Mouse (Mus musculus) MEL (cell line): ENCODE results near the gene Qprt.

Experiments used
- CTCF ChIP-seq, 3 experiments: IDR thresholded peaks in 2 of 3; conservative IDR thresholded peaks in 1 of 3; 2 replicates each; pipeline ENCODE4 v1.5.1; 2011 to 2012; ENCODE audit warnings: low read length in 3 of 3, low read depth in 2 of 3, mild to moderate bottlenecking in 2 of 3, improper control_type of control experiment in 1 of 3, inconsistent platforms in 1 of 3, mixed read lengths in 1 of 3, moderate library complexity in 1 of 3; ENCODE audit not compliant: control insufficient read depth in 1 of 3, insufficient read depth in 1 of 3, poor library complexity in 1 of 3, severe bottlenecking in 1 of 3
- EP300 ChIP-seq, 2 experiments: IDR thresholded peaks; 2 replicates each; pipeline ENCODE4 v1.6.1; 2011; ENCODE audit warnings: improper control_type of control experiment in 2 of 2, low read length in 2 of 2, low read depth in 1 of 2, mild to moderate bottlenecking in 1 of 2
- ETS1 ChIP-seq: IDR thresholded peaks from 2 replicates; pipeline ENCODE4 v1.6.1; 2012; ENCODE audit warnings: low read depth, mild to moderate bottlenecking, inconsistent platforms, low read length, improper control_type of control experiment, moderate library complexity
- GABPA ChIP-seq: IDR thresholded peaks from 2 replicates; pipeline ENCODE4 v1.6.1; 2012; ENCODE audit warnings: low read depth, mild to moderate bottlenecking, inconsistent platforms, low read length, improper control_type of control experiment, moderate library complexity
- JUND ChIP-seq: IDR thresholded peaks from 2 replicates; pipeline ENCODE4 v1.6.1; 2011; ENCODE audit warnings: low read depth, mild to moderate bottlenecking, improper control_type of control experiment, low read length
- KAT2A ChIP-seq: conservative IDR thresholded peaks from 2 replicates; pipeline ENCODE4 v1.6.1; 2012; ENCODE audit warnings: low read depth, low read length, improper control_type of control experiment, inconsistent platforms
- MAX ChIP-seq: IDR thresholded peaks from 2 replicates; pipeline ENCODE4 v1.6.1; 2011; ENCODE audit warnings: low read length, improper control_type of control experiment
- POLR2A ChIP-seq, 2 experiments: IDR thresholded peaks; 2 replicates each; pipeline ENCODE4 v1.6.1; 2011 to 2012; ENCODE audit warnings: low read length in 2 of 2, mild to moderate bottlenecking in 2 of 2, control low read depth in 1 of 2, improper control_type of control experiment in 1 of 2, low read depth in 1 of 2, moderate library complexity in 1 of 2; ENCODE audit not compliant: control insufficient read depth in 1 of 2, insufficient read depth in 1 of 2, poor library complexity in 1 of 2
- SIN3A ChIP-seq: IDR thresholded peaks from 2 replicates; pipeline ENCODE4 v1.6.1; 2012; ENCODE audit warnings: low read length, improper control_type of control experiment, inconsistent platforms
- TAL1 ChIP-seq: IDR thresholded peaks from 2 replicates; pipeline ENCODE4 v1.6.1; 2012; ENCODE audit warnings: mild to moderate bottlenecking, inconsistent platforms, low read length, moderate library complexity, mixed read lengths
- TBP ChIP-seq: IDR thresholded peaks from 2 replicates; pipeline ENCODE4 v1.8.0; 2011; ENCODE audit warnings: low read depth, low read length, improper control_type of control experiment
- USF1 ChIP-seq: IDR thresholded peaks from 2 replicates; pipeline ENCODE4 v1.6.1; 2014; ENCODE audit warnings: low read depth, mild to moderate bottlenecking, inconsistent platforms, low read length, improper control_type of control experiment, moderate library complexity
- ZMIZ1 ChIP-seq: IDR thresholded peaks from 2 replicates; pipeline ENCODE4 v1.6.1; 2012; ENCODE audit warnings: low read depth, mild to moderate bottlenecking, inconsistent platforms, low read length, improper control_type of control experiment, moderate library complexity

GRCm38 (mm10) chr7:127166501-127166900 is 44.5 kb upstream of the Qprt start:
- TF ChIP-seq CTCF (IDR thresholded peaks at IDR 0.05 in 2 of 3, conservative IDR thresholded peaks at IDR 0.05 in 1 of 3; ENCODE audit: control insufficient read depth in 1 of 3, insufficient read depth in 1 of 3, low read depth in 2 of 3, low read length in 3 of 3, poor library complexity in 1 of 3, severe bottlenecking in 1 of 3) (no peak), EP300 (IDR thresholded peaks at IDR 0.05; ENCODE audit: low read depth in 1 of 2, low read length in 2 of 2) (no peak), ZMIZ1 (no peak), GABPA (no peak), TAL1 (no peak), SIN3A (no peak), JUND (no peak), KAT2A (no peak), MAX (no peak), USF1 (no peak), ETS1 (no peak), TBP (no peak), POLR2A (IDR thresholded peaks at IDR 0.05; ENCODE audit: control insufficient read depth in 1 of 2, insufficient read depth in 1 of 2, low read depth in 1 of 2, low read length in 2 of 2, poor library complexity in 1 of 2) (no peak)
